Mouse (Mus musculus) forebrain, embryonic 12.5 days (tissue): ENCODE results near the gene Prickle2. TPM values are rescaled to one million over a fixed set of nuclear protein-coding genes. Genes with fewer than 3 reads are reported as not detected.

ENCODE experiments used
- ATAC-seq: fragments of 200-750 bp; cut with Nextera tagmentation; 2 replicates; pipeline ENCODE4 v1.8.0; 2017; ENCODE audit warnings: moderate TSS enrichment; ENCODE audit not compliant: low FRiP score
- H3K27ac ChIP-seq: fragments of 300-500 bp; sonication (generic); 2 replicates; pipeline ENCODE4 v1.5.1; 2016; ENCODE audit warnings: mild to moderate bottlenecking
- H3K27me3 ChIP-seq: fragments of 300-500 bp; sonication (generic); 2 replicates; pipeline ENCODE4 v1.6.1; 2016; ENCODE audit warnings: mild to moderate bottlenecking
- H3K36me3 ChIP-seq: fragments of 300-500 bp; sonication (generic); replicated peaks from 2 replicates; pipeline ENCODE4 v1.6.1; 2016; ENCODE audit warnings: mild to moderate bottlenecking
- H3K4me1 ChIP-seq: fragments of 300-500 bp; sonication (generic); 2 replicates; pipeline ENCODE4 v1.6.1; 2016
- H3K4me2 ChIP-seq: fragments of 300-500 bp; sonication (generic); 2 replicates; pipeline ENCODE4 v1.6.1; 2016; ENCODE audit warnings: mild to moderate bottlenecking, moderate library complexity
- H3K4me3 ChIP-seq: fragments of 300-500 bp; sonication (generic); replicated peaks from 2 replicates; pipeline ENCODE4 v1.5.1; 2016; ENCODE audit warnings: mild to moderate bottlenecking
- H3K9ac ChIP-seq: fragments of 300-500 bp; sonication (generic); 2 replicates; pipeline ENCODE4 v1.6.1; 2016; ENCODE audit warnings: mild to moderate bottlenecking
- H3K9me3 ChIP-seq: fragments of 300-500 bp; sonication (generic); 2 replicates; pipeline ENCODE4 v1.6.1; 2016
- WGBS: fragments of 180-500 bp; shearing (Covaris S2); methylation state at CpG from one replicate; pipeline ENCODE4 v1.1.7; 2016; 5-methylcytosine and 5-hydroxymethylcytosine counted together
- polyA plus RNA-seq: library from polyadenylated mRNA; unstranded; fragments of >200 nt; fragmentation: Nextera tagmentation; extraction: Ambion mirVana; gene quantifications from 2 replicates; pipeline ENCODE4 v1.2.1, GENCODE M21; 2016

The Prickle2 gene
- polyA plus RNA-seq, 1 experiment from 2014 or later = 6.5 TPM

- H3K4me3 ChIP-seq = no peak overlapping the region
- no peak overlapping the region for H3K9ac ChIP-seq
- H3K27me3 ChIP-seq = no peaks in the 10 kb centered on the region
- H3K27ac ChIP-seq = no peak overlapping the region
- H3K9me3 ChIP-seq = no peaks in the 10 kb centered on the region
- no peak overlapping the region for H3K4me2 ChIP-seq
- WGBS = 93% methylated on average over 1 of the region's 1 CpGs
- H3K4me1 ChIP-seq = no peaks in the 10 kb centered on the region
- no peak for ATAC-seq
- H3K36me3 ChIP-seq = no peaks in the 10 kb centered on the region
These were observed 146.7 kb downstream of the Prickle2 start for GRCm38 (mm10) chr6:92559261-92559660.

- H3K9ac ChIP-seq = no peak overlapping the region
- no peaks in the 10 kb centered on the region for H3K36me3 ChIP-seq
- 79% methylated on average over 2 of the region's 2 CpGs for WGBS
- no peaks in the 10 kb centered on the region for H3K4me1 ChIP-seq
- H3K27me3 ChIP-seq = no peaks in the 10 kb centered on the region
- H3K9me3 ChIP-seq = no peaks in the 10 kb centered on the region
- H3K4me3 ChIP-seq = no peak overlapping the region
- no peak for ATAC-seq
- no peak overlapping the region for H3K27ac ChIP-seq
- H3K4me2 ChIP-seq = no peak overlapping the region
These were observed 150.3 kb downstream of the Prickle2 start for GRCm38 (mm10) chr6:92555675-92556074.

- H3K4me1 ChIP-seq = no peaks in the 10 kb centered on the region
- H3K9ac ChIP-seq = no peak overlapping the region
- no peaks in the 10 kb centered on the region for H3K9me3 ChIP-seq
- no peaks in the 10 kb centered on the region for H3K27me3 ChIP-seq
- WGBS = 88% methylated on average over 4 of the region's 4 CpGs
- no peak overlapping the region for H3K27ac ChIP-seq
- H3K4me3 ChIP-seq = no peak overlapping the region
- no peak overlapping the region for H3K4me2 ChIP-seq
- ATAC-seq = no peak
- no peaks in the 10 kb centered on the region for H3K36me3 ChIP-seq
These were observed 152.9 kb downstream of the Prickle2 start for GRCm38 (mm10) chr6:92553086-92553485.

- H3K36me3 ChIP-seq = no peaks in the 10 kb centered on the region
- H3K9ac ChIP-seq = no peak overlapping the region
- H3K4me2 ChIP-seq = no peak overlapping the region
- no peaks in the 10 kb centered on the region for H3K9me3 ChIP-seq
- 86% methylated on average over 8 of the region's 8 CpGs for WGBS
- H3K4me1 ChIP-seq = no peaks in the 10 kb centered on the region
- no peak overlapping the region for H3K27ac ChIP-seq
- no peaks in the 10 kb centered on the region for H3K27me3 ChIP-seq
- H3K4me3 ChIP-seq = no peak overlapping the region
- ATAC-seq = no peak
These were observed 156.7 kb downstream of the Prickle2 start for GRCm38 (mm10) chr6:92549246-92549645.

GRCm38 (mm10) chr6:92545204-92545603 is 160.8 kb downstream of the Prickle2 start:
- Histone ChIP-seq H3K4me1 (no peaks in the 10 kb centered on the region), H3K4me2 (no peak overlapping the region), H3K36me3 (no peaks in the 10 kb centered on the region), H3K9me3 (no peaks in the 10 kb centered on the region), H3K27ac (no peak overlapping the region), H3K27me3 (no peaks in the 10 kb centered on the region), H3K4me3 (no peak overlapping the region), H3K9ac (no peak overlapping the region)
- ATAC-seq = no peak
- WGBS = 82% methylated on average over 2 of the region's 2 CpGs

GRCm38 (mm10) chr6:92543825-92544224 is 162.1 kb downstream of the Prickle2 start:
- no peak overlapping the region for H3K4me3 ChIP-seq
- 0 out of 2 replicates have a peak, but pooled peaks cover 3% of the 10 kb centered on the region for H3K4me1 ChIP-seq
- H3K9ac ChIP-seq = no peak overlapping the region
- H3K36me3 ChIP-seq = no peaks in the 10 kb centered on the region
- no peak overlapping the region for H3K27ac ChIP-seq
- WGBS = 78% methylated on average over 4 of the region's 4 CpGs
- ATAC-seq = no peak
- H3K4me2 ChIP-seq = no peak overlapping the region
- H3K9me3 ChIP-seq = no peaks in the 10 kb centered on the region
- H3K27me3 ChIP-seq = no peaks in the 10 kb centered on the region

GRCm38 (mm10) chr6:92542402-92543101 is 163.4 kb downstream of the Prickle2 start:
- Histone ChIP-seq H3K27me3 (no peaks in the 10 kb centered on the region), H3K9ac (no peak overlapping the region), H3K36me3 (no peaks in the 10 kb centered on the region), H3K4me3 (no peak overlapping the region), H3K9me3 (no peaks in the 10 kb centered on the region), H3K4me2 (no peak overlapping the region), H3K27ac (no peak overlapping the region), H3K4me1 (0 out of 2 replicates have a peak, but pooled peaks cover 3% of the 10 kb centered on the region)
- no peak for ATAC-seq
- 78% methylated on average over 5 of the region's 5 CpGs for WGBS

GRCm38 (mm10) chr6:92534226-92535031 is 171.5 kb downstream of the Prickle2 start:
- no peaks in the 10 kb centered on the region for H3K36me3 ChIP-seq
- peak overlapping the region; percentile 29 for H3K4me3 ChIP-seq
- no peaks in the 10 kb centered on the region for H3K9me3 ChIP-seq
- H3K27me3 ChIP-seq = no peaks in the 10 kb centered on the region
- peak overlapping the region; percentile 40 for H3K9ac ChIP-seq
- peak overlapping the region; percentile 52 for H3K4me2 ChIP-seq
- 12% methylated on average over 11 of the region's 11 CpGs for WGBS
- peaks cover 10% of the 10 kb centered on the region for H3K4me1 ChIP-seq
- no peak overlapping the region for H3K27ac ChIP-seq
- ATAC-seq = no peak

GRCm38 (mm10) chr6:92533306-92534063 is 172.5 kb downstream of the Prickle2 start:
- Histone ChIP-seq H3K4me3 (no peak overlapping the region), H3K36me3 (no peaks in the 10 kb centered on the region), H3K27ac (no peak overlapping the region), H3K4me2 (no peak overlapping the region), H3K9me3 (no peaks in the 10 kb centered on the region), H3K27me3 (no peaks in the 10 kb centered on the region), H3K9ac (no peak overlapping the region), H3K4me1 (peaks cover 10% of the 10 kb centered on the region)
- WGBS = 82% methylated on average over 8 of the region's 8 CpGs
- no peak for ATAC-seq

GRCm38 (mm10) chr6:92532896-92533295 is 173.1 kb downstream of the Prickle2 start:
- no peak for ATAC-seq
- no peaks in the 10 kb centered on the region for H3K36me3 ChIP-seq
- H3K4me1 ChIP-seq = peaks cover 10% of the 10 kb centered on the region
- no peak overlapping the region for H3K9ac ChIP-seq
- WGBS = 82% methylated on average over 3 of the region's 3 CpGs
- H3K4me3 ChIP-seq = no peak overlapping the region
- H3K27ac ChIP-seq = no peak overlapping the region
- H3K27me3 ChIP-seq = no peaks in the 10 kb centered on the region
- H3K9me3 ChIP-seq = no peaks in the 10 kb centered on the region
- H3K4me2 ChIP-seq = no peak overlapping the region

- peaks cover 10% of the 10 kb centered on the region for H3K4me1 ChIP-seq
- no peak overlapping the region for H3K4me2 ChIP-seq
- H3K36me3 ChIP-seq = no peaks in the 10 kb centered on the region
- H3K4me3 ChIP-seq = no peak overlapping the region
- no peak overlapping the region for H3K9ac ChIP-seq
- ATAC-seq = no peak
- H3K27me3 ChIP-seq = no peaks in the 10 kb centered on the region
- H3K9me3 ChIP-seq = no peaks in the 10 kb centered on the region
- WGBS = 72% methylated on average over 6 of the region's 6 CpGs
- no peak overlapping the region for H3K27ac ChIP-seq
These were observed 173.6 kb downstream of the Prickle2 start for GRCm38 (mm10) chr6:92532331-92532730.

GRCm38 (mm10) chr6:92526212-92526611 is 179.7 kb downstream of the Prickle2 start:
- no peak for ATAC-seq
- 70% methylated on average over 3 of the region's 3 CpGs for WGBS
- Histone ChIP-seq H3K4me1 (peaks cover 5% of the 10 kb centered on the region; the same call in 1 of the 2 replicates), H3K36me3 (no peaks in the 10 kb centered on the region), H3K27ac (no peak overlapping the region), H3K27me3 (no peaks in the 10 kb centered on the region), H3K4me2 (no peak overlapping the region), H3K4me3 (no peak overlapping the region), H3K9ac (no peak overlapping the region), H3K9me3 (no peaks in the 10 kb centered on the region)
